Mouse (Mus musculus) retina, postnatal 1 day (tissue): Measurements from ENCODE around the gene Ghrh.
A peak's percentile ranks its signal among the peaks of the same experiment; 100 is the strongest.

ENCODE experiments used
- DNase-seq: peaks from one replicate; pipeline ENCODE4 v3.0.0-alpha.2; 2012

The Ghrh gene

DNA sequence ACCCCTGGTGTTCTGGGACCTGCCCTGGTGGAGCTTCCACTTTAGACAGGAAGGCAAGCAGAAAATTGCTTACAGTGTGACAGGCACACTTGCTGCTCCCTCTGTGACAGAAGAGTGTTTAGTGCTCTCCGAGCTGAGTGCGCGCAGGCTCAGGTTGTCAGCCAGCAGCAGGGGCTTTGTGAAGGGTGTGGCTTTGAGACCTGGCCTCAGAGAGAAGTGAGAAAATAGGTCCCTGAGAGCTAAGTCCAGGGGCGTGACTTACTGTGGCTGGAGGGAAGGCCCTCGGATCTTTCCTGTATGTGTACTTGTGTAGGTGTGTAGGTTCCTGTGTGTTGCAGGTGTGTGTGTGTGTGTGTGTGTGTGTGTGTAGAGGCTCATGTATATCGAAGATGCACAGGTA, 4.0 kb downstream of the Ghrh start:
- peak; percentile 49 for DNase-seq

DNA sequence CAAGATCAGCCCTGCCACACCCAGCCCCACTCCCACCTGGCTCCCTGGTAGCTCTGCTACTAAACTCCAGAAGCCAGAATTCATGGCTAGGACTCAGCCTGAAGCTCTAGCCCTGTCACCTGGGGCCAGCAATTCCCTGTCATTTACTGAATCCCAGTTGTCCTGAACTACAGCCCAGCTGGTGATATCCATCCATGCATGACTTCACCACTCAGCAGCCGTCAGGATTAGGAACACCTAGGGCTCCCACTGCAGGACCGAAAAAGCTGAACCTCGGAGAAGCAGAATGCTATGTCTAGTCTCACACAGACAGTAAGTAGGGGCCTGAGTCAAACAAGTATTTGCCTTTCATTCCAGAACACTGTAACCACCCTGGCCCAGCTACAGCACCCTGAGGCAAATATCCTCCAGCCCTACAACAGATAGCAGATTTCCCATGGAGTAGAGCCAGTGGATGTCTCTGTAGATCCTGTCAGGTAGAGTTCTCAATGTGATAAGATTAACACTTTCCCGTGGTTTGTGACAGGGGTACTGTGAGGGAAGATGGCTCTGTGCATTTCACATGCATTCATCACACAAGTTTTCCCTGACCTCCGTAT, 4.9 kb downstream of the Ghrh start:
- DNase-seq = peak; percentile 51

DNA sequence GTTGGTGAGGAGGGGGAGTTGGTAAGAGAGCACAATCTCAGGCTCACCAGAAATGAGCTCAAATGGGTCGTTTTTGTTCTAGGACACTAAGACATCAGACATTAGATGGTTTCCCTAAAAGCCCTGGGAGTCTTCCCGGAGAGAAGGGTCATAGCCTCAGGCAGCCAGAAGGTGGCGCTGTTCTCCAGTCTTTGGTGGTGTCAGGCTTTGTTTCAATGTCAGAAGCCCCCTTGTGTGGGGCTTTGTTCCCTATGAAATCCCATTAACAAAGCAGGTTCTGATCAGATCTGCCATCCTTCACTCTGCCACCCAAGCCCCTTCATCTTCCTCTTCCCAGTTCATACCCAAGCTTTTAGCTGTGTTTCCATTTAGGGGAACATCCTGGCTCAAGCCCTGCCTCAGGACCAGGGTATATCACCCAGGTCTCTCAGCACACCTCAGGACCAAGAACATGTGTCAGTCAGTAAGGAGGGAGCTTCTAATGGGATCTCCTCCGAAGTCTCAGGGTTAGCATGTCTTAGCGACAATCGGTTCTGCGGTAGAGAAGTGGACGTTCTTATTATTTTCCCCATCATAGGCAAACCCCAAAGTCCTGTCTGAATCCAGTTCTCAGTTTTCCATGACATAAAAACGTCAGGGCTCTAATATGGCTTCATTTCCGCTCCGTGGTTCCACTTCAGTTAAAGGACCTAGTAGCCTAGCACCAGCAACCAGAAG, 5.6 kb downstream of the Ghrh start:
- peak; percentile 91 for DNase-seq

DNA sequence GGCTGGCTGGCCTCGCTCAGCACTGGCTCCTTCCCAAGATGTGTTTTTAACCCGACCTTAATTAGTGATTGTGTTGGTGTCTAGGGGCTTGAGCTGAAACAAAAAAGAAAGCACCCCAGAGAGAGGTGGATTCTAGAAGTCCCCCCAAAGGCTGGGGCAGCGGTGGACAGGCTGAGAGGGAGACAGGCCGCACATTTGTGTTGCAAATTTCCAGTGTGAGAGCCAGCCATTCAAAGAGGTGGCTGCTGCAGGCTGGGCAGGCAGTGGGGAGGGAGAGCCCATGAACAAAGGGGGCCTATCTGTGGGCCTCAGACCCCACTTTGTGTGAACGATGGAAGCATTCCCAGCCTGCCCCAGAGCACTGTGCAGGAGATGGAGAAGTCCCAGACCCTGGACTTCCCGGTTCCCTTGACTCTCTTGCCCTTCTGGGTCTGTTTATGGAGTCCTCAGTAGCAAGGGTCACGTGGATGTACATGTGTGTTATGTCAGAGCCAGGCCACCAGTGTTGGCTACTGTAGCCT, 7.0 kb downstream of the Ghrh start:
- peak; percentile 46 for DNase-seq

DNA sequence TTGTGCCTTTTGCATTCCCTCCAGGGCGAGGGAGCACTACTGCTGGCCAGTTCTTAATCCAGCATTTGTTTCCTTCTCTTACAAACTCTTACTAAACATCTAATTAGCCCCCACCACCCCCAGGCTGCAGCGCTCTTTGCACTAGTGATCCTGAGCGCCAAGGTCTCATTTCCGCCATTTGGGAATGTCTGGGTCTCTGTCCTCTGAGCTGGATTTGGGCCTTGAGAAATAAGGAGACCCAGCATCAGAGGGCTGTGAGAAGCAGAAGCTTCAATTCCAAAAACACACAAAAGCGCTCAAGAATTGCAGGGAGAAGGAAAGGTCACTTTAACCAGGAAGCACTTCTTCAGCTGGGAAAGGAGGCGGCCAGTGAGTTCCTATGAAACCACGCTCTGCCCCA, 7.8 kb downstream of the Ghrh start:
- DNase-seq = no peak

DNA sequence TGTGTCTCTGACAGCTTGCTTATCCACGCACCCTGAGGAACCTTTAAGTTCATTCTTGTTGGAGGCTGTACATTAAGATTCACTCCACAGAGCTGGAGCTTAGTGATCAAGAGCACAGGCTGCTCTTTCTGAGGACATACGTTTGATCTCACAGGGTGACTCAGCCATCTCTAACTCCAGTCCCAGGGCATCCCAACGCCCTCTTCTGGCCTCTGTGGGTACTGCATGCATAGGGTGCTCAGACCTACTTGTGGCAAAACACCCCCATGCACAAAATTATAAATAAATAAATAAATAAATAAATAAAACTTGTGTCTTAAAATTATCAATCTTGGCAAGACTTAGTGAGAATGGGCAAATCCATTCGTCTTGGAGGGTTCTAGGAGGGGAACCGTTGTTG, 8.6 kb downstream of the Ghrh start:
- DNase-seq = peak; percentile 85

DNA sequence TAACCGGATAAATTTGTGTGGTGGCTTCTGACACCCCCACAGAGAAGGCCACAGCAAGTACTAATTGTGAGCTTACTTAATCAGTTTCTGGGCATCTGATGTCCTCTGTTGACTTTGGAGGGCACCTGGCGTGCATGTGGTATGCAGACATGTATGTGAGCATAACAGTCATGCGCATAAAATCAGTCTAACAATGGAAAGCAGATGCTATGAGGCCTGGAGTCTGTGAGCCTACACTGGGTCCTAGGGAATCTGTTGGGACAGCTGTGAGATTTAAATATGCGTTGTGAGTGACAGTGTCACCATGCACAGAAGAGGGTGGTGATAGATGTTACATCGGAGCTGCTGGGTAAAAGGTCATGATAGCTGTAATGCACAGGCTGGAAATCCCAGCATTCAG, 15.2 kb downstream of the Ghrh start:
- DNase-seq = no peak

DNA sequence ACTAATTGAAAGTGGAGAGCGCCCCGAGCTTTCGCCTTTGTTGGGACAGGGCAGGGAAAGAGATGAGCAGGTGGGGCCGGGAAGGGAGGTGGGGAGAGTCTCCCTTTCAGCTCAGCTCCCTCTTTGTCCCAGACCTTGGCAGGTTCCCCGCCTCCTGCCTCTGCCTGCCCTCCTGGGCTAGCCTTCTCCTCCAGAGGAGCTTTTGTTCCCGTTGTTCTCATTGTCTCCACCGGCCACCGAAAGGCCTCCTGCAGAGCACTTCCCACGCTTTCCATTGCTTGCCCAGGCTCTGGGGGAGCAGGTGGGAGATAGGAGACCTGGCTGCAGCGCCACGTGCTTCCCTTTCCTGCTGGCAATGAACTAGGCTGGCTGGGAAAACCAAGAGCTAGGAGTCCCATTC, 18.7 kb downstream of the Ghrh start:
- peak; percentile 77 for DNase-seq

DNA sequence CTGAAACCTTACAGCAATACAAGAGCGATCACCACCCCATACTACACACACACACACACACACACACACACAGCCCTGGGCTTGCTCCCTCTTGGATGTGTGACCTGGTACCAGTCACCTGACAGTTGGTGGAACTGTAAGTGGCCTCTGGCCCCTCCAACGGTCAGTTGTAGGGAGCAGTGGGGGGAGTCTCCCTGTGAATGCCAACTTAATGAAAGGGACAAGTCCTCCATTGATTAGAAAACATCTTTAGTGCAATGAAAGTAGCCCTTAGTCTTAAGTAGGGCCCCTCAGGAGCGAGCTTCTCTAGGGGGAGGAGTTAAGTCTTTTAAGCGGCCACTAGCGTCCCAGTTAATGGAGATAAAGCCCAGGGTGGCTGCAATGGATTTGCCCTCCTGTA, 19.2 kb downstream of the Ghrh start:
- peak; percentile 64 for DNase-seq

DNA sequence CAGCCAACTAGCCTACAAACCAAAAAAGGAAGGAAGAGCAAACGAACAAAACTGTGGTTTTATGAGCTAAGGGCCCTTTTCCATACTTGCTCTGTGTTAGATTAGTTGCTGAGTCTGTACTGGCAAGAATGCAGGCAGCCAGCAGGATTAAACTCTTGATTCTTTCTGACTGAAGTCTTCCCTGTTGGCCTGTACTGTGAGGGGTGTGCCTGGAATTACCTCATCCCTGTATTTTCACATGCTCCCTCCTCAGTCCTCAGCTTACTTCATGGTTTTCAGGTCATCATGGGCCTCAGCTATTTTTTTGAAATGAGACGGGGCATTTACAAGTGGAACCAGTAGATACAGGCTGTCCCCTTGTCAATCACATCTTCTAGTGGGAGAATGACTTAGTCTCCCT, 22.1 kb downstream of the Ghrh start:
- DNase-seq = no peak

DNA sequence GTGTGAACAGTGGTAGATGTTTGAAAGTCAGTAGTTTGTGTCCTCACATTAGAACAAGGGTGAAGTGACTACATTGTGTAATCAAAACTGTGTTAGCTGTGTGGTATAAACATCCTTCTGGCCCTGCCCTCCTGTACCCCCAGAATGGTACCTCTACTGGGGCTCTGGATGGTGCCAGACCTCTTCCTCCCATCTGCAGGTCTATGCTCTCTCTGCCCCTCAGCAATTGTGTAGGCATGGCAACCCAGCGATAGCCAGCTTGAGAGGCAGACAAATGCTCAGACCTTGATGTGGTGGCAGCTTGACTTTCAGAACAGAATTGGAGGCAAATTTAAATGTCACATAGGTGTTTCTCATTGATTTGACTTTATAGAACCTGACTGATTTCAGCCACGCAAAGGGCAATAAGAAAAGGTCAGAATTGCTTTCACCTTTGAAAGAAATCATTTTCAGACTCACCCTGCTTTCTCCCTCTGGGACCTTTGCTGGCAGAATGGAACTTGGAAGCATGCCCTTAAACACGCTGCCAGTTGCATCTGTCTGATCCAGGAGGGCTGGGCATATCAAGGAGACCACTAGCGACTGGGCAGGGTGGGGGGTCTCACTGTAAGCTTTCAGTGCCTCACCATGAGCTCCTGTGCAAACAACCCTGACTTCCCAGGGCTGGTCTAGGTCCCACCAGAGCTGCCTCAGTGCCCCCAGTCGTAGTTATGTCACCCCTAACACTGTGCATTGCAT, 25.1 kb downstream of the Ghrh start:
- DNase-seq = no peak

DNA sequence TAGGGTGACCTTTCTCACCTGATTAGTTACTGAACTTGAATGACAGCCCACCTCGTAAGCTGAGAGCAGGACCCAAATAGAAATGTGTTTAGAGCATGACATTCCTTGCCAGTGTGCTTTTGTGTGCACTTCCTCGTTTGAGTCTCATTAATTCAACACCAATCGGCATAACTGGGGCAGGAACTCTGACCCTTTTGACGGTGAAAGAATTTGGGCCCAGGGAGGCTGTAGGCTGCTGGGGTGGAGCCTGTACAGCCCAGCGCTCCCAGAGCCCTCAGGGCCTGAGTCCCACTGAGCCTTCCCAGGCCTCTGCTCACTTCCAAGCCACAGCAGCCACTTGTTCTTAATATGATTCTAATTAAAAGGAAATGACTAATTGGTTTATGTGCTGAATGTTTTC, 26.4 kb downstream of the Ghrh start:
- DNase-seq = peak; percentile 61

DNA sequence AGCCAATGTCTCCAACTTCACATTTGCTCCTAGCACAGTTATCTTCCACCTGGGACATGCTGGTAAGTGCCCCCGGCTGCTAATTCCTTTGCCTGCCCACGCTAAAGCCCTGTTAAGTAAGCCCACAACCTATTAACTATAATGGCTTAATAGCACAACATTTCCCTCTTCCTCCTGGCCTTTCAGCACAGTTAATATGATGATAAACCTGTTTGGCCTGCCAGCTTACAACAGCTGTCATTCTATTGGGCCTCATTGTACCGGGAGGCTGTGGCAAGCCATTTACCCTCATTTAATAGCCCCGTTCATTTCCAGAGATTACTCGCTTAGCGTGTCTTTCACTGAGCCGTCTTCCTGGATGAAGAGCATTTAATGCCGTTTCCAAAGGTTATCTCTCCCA, 27.2 kb downstream of the Ghrh start:
- DNase-seq = peak; percentile 28

DNA sequence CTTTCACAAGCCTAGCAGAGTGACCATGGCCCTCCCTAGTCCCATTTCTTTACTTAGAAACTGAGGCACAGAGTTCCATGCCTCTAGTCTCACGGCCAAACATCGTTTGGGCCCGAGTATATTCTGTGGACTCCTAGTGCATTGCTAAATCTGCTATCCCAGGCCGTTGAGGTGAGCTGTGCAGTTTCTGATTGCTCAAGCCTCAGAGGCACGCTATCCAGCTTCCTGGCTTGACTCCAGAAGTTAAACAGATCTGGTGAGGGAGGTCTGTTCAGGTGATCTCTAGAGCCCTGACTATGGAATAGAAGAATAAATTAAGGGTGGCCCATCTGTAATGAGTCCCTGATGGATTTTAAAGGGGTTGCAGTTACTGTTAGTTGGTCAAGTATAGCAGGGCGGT, 30.1 kb downstream of the Ghrh start:
- DNase-seq = no peak

DNA sequence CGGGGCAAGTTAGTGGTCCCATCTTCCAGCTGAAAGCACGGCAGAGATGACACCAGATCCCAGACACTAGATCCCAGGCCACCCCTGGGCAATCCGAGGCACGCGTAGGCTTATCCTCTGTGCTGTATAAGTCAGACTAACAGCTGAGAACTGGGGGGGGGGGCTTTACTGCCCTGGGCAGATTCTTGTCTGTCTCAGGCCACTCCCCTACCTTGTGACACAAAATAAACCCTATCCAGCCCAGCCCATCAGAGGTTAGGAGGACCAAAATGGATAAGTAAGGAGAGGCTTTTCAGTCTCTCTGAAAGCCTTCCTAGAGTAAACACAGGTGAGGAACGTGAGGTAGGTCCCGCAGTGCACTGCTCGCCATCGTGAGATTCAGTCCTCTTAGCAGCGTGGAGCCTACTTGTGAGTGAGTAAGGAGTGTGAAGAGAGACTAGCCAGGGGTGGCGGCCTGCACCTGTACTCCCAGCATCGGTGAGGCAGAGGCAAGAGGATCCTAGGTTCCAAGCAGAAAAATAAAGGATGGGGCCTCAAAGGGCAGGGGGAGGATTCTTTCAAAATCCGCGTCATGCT, 30.9 kb downstream of the Ghrh start:
- DNase-seq = peak; percentile 19

DNA sequence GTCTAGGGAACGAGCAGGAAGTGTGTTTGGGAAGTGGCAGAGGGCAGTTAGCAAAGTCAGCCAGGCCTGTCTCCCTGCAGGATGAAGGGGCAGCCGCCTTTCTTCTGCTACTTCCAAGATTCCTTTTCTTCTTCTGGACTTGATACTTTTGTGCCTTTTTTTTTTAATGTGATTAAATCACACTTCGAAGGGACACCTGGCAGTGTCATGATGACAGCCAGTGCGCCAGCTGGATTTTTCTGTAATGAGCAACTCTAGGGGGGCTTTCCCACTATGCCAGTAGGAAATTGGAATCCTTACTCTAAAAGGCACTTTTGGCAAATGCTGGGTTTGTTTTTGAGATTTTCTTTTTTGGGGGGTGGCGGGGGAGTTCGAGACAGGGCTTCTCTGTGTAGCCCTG, 31.8 kb downstream of the Ghrh start:
- DNase-seq = no peak

DNA sequence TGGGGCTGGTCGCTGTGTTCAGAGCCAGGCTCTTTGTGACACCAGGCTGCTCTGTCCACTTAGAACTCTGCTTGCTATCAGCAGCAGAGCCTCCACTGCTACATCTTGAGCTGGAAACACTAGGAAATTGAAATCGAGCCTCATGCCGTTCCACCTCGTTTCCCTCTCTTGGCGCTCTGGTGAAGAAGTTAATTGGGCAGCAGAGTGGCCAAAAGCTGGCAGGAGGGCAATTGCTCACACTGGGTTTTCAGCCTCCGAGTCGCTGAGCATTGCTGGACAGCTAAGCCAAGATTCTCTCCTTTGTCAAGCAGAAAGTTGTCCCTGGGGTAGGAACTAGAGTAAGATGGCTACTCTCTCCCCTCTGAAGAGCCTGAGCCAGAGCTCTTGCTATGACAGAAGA, 33.0 kb downstream of the Ghrh start:
- DNase-seq = no peak

DNA sequence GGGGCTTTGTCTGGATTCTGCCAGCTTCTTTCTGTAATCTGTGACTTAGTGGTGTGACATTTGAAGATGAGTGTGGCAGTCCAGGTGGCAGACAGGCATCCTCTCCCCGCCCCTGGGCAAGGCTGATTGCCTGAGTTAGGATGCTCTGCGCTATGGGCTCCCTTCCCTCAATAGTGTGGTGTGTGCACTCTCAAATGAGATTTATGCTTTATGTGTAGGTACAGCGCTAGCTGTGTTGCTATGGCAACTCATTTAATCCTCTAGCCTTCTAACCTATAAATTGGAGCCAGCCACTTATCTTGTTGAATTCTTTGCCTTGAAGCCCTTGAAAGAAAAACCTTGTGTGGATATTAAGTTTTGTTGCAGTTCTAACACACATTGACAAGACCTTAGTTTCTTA, 33.6 kb downstream of the Ghrh start:
- DNase-seq = no peak

DNA sequence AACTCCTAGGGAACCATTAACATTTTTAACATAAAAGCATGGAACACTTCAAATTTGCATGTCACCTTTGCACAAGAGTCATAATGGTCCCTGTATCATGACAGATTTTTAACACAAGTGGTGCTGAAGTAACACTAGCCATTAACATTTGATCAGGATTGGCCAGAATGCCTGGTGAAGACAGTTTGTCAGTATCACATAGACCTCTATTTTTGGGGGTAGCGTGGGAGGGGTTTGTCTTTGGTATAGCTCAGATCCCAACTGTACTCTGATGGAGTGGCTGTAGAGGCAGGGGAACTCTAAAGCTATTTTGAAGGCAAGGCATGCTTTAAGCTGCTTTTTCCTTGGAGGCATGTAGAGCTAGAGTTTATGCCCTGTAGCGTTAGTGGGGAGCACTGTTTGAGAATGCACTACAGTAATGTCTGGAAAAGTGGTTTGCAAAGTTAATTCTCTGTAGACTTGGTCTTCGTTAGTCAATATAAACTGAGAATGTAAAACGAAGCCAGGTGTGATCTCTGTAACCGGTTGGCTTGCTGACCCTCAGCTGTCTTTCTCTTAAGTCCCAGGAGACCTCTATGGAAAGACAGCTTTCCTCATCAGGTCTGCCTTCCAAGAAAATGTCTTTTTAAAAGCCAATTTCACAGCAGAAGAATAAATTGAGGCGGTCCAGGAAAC, 36.2 kb downstream of the Ghrh start:
- no peak for DNase-seq

DNA sequence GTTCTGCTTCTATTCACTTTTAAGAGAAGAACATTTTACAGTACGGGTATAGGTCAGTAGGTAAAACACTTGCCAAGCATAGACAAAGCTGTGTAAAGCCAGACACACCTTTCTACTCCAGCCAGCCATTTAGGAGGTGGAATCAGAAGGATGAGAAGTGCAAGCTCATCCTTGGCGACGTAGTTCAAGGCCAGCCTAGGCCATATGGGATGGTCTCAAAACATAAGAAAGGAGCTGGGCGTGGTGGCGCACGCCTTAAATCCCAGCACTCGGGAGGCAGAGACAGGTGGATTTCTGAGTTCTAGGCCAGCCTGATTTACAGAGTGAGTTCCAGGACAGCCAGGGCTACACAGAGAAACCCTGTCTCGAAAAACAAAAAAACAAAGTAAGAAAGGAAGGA, 37.7 kb downstream of the Ghrh start:
- DNase-seq = no peak

DNA sequence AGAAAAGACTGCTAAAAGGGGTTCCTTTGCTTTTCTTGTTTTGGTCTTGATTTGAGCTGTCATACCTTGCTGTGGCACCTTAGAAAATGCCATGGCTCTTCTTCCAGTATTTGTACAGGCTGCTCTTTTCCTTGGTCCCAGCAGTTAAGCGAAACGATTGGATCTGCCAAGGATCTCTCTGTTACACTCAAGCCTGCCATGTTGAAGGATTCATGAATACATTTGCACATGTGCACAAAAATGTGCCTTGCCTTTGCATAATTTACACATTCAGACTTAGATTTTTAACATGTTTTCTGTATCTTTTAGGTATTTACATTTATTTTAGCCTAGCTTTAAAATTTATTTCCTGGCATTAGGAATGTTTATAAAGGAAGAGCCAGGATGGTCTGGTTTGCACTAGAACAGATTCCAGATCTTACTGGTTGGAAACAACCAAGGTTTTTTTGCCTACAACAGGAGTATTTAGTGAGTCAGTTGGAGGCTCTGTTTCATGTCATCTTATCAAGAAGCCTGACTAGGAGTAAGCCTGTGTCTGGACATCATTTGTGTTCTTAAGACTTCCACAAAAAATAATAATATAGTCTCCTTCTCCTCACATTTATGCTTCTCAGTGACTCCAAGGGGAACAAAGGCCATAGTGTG, 38.9 kb downstream of the Ghrh start:
- no peak for DNase-seq

DNA sequence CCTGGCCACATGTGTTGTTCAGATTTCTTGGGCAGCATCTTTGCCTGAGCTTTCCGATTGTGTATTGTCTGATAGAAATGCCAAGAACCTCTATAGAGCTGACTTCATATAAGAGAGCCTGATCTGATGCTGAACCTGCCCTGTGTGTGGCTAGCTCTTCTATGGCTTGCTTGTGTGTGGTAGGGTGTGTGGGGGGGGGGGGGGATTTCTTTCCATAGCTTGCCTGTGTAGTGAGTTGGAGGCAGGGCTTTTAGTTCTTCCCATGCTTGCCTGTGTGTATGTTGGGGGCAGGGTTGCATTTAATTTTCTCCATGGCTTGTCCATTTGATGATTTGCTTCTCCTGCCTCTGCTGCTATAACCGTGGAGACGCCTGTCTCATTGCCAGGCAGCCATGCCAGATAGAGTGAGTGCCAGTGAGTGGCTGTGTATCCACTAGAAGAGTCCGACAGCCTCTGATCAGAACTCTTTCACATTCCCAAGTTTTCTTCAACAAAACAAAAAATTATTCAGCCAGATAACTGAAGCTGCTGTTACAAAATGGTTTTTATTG, 39.5 kb downstream of the Ghrh start:
- DNase-seq = no peak
